Mouse (Mus musculus): Measurements from ENCODE around the gene Tmem215. TPM values are rescaled to one million over a fixed set of nuclear protein-coding genes. Genes with fewer than 3 reads are reported as not detected.

Gene Tmem215
- polyA plus RNA-seq (2017; shearing (Covaris generic)), result 0.11 TPM

GRCm38 (mm10) chr4:40471880-40472279 is at the start of gene Tmem215:
Gene Tmem215 (plus strand): TSS chr4:40472180.

Other genes with a start within 250 kb of the Tmem215 start
- 88.2 TPM for gene Ddx58, start 232.4 kb upstream of the Tmem215 start, polyA plus RNA-seq (2017; shearing (Covaris generic))
- 47.7 TPM for gene Smim27, start 202.6 kb upstream of the Tmem215 start, polyA plus RNA-seq (2017; shearing (Covaris generic))
- gene Topors, start 202.3 kb upstream of the Tmem215 start, polyA plus RNA-seq (2017; shearing (Covaris generic)), result 40.6 TPM
- gene Ndufb6, start 192.8 kb upstream of the Tmem215 start, polyA plus RNA-seq (2017; shearing (Covaris generic)), result 76.4 TPM
- 32.8 TPM for gene Aptx, start 231.0 kb downstream of the Tmem215 start, polyA plus RNA-seq (2017; shearing (Covaris generic))
- 695 TPM for gene Dnaja1, start 250.0 kb downstream of the Tmem215 start, polyA plus RNA-seq (2017; shearing (Covaris generic))